Mouse (Mus musculus): ENCODE data around the gene Olfr1432. TPM values are rescaled to one million over a fixed set of nuclear protein-coding genes. Genes with fewer than 3 reads are reported as not detected.

Olfr1432 gene
- polyA plus RNA-seq (2015; fragmentation: Nextera tagmentation; extraction: Ambion mirVana) = not detected in 2 replicates

DNA sequence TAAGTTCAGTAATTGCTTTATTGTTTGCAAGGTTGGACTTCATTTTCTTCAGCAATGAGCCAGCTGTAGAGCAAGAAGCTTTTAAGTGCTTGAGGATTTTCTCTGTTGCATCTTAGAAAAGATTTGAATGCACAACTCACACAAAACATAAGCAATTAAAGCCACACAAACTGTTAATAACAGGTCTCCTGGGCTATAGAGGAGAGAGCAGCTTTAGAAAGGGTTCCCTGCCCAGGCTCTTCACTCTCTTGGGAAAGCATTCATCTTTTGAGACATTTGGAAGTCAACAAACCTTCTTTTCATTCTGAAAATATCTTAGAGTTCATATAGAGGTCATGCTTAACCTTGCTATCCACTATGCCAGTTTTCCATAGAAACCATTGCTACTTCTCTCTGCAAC, at the start of gene Olfr1432:
Gene Olfr1432, minus strand, starts transcription at position 101 of the 400 bp plus-strand sequence.

DNA sequence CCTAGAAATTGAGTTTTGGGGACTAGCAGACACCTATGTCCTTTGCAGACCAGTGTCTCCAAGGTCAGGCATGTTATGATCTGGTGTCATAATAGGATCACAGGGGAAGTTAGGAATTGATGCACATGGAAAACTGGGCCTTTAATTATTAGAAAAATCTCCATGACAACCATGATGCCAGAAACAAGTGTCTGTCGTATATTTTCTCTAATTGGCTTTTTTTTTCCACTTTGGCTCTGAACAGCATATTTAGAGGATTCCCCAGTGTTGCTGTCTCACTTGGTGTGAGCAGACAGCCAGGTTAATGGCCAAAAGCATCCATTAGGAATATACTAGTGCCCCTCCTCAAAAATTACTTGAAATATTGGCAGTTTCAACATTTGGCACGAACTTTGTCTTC, 47.2 kb upstream of the Olfr1432 start, which contains the start of gene Olfr1434:
Gene Olfr1434, plus strand, starts transcription at position 301 of the 400 bp plus-strand sequence.

DNA sequence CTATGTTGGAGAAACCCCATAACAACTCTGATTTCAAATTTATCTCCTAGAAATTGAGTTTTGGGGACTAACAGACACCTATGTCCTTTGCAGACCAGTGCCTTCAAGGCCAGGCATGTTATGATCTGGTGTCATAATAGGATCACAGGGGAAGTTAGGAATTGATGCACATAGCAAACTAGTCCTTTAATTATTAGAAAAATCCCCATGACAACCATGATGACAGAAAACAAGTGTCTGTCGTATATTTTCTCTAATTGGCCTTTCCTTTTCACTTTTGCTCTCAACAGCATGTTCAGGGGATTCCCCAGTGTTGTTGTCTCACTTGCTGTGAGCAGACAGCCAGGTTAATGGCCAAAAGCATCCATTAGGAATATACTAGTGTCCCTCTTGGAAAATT, 28.3 kb upstream of the Olfr1432 start, which contains the start of gene Olfr235:
Gene Olfr235, plus strand, starts transcription at position 301 of the 400 bp plus-strand sequence.

DNA sequence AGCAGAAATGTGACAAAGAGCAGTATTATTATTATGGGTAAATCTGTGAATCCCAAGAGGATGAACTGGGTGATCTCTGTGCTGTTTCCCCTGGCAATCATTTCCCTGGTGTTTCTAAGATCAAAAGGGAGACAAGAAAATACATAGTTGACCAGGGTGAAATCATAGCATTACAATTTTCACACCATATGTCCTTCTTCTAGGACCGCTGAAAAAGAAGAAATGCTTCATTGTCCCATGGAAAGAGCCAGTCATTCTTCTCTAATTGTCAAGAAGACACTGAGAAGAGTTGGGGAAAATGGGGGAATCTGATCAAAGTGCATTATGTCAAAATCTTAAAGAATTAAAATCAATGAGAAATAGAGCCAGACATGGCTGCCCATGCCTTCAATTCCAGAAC, 9.2 kb upstream of the Olfr1432 start, which contains the start of gene Olfr262:
Gene Olfr262, minus strand, starts transcription at position 101 of the 400 bp plus-strand sequence.

DNA sequence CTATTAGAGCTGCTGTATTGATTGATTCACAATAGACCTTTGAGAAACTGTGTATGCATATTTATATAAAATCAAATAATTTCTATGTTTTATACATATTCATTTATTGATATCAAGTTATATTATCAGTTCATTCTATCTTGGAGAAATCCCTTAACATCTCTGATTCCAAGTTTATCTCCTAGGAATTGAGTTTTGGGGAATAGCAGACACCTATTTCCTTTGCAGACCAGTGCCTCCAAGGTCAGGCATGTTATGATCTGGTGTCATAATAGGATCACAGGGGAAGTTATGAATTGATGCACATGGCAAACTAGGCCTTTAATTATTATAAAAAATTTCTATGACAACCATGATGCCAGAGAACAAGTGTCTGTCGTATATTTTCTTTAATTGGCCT, 32.1 kb downstream of the Olfr1432 start, which contains the start of gene Olfr1431:
Gene Olfr1431, plus strand, starts transcription at position 301 of the 400 bp plus-strand sequence.

Other genes starting within 250 kb of the Olfr1432 start
- gene Olfr1423, start 191.3 kb downstream of the Olfr1432 start, polyA plus RNA-seq (2015; fragmentation: Nextera tagmentation; extraction: Ambion mirVana) = not detected in 2 replicates
- not detected in 2 replicates for gene Olfr1424, start 169.9 kb downstream of the Olfr1432 start, polyA plus RNA-seq (2015; fragmentation: Nextera tagmentation; extraction: Ambion mirVana)
- gene Olfr1425, start 154.9 kb downstream of the Olfr1432 start, polyA plus RNA-seq (2015; fragmentation: Nextera tagmentation; extraction: Ambion mirVana) = not detected in 2 replicates
- not detected in 2 replicates for gene Olfr1426, start 140.6 kb downstream of the Olfr1432 start, polyA plus RNA-seq (2015; fragmentation: Nextera tagmentation; extraction: Ambion mirVana)
- not detected in 2 replicates for gene Olfr1427, start 129.3 kb downstream of the Olfr1432 start, polyA plus RNA-seq (2015; fragmentation: Nextera tagmentation; extraction: Ambion mirVana)
- not detected in 2 replicates for gene Olfr1428, start 116.7 kb downstream of the Olfr1432 start, polyA plus RNA-seq (2015; fragmentation: Nextera tagmentation; extraction: Ambion mirVana)
- not detected in 2 replicates for gene Olfr76, start 109.4 kb downstream of the Olfr1432 start, polyA plus RNA-seq (2015; fragmentation: Nextera tagmentation; extraction: Ambion mirVana)
- gene Olfr1555-ps1, start 62.5 kb downstream of the Olfr1432 start, polyA plus RNA-seq (2015; fragmentation: Nextera tagmentation; extraction: Ambion mirVana) = not detected in 2 replicates
- not detected in 2 replicates for gene Olfr1431, start 32.0 kb downstream of the Olfr1432 start, polyA plus RNA-seq (2015; fragmentation: Nextera tagmentation; extraction: Ambion mirVana)
- gene Olfr262, start 9.1 kb upstream of the Olfr1432 start, polyA plus RNA-seq (2015; fragmentation: Nextera tagmentation; extraction: Ambion mirVana) = not detected in 2 replicates
- gene Olfr235, start 28.4 kb upstream of the Olfr1432 start, polyA plus RNA-seq (2015; fragmentation: Nextera tagmentation; extraction: Ambion mirVana) = not detected in 2 replicates
- not detected in 2 replicates for gene Olfr1434, start 47.3 kb upstream of the Olfr1432 start, polyA plus RNA-seq (2015; fragmentation: Nextera tagmentation; extraction: Ambion mirVana)
- not detected in 2 replicates for gene Olfr1436, start 66.5 kb upstream of the Olfr1432 start, polyA plus RNA-seq (2015; fragmentation: Nextera tagmentation; extraction: Ambion mirVana)
- not detected in 2 replicates for gene Olfr1437, start 92.5 kb upstream of the Olfr1432 start, polyA plus RNA-seq (2015; fragmentation: Nextera tagmentation; extraction: Ambion mirVana)
- not detected in 2 replicates for gene Olfr1438-ps1, start 103.3 kb upstream of the Olfr1432 start, polyA plus RNA-seq (2015; fragmentation: Nextera tagmentation; extraction: Ambion mirVana)
- not detected in 2 replicates for gene Olfr1440, start 154.7 kb upstream of the Olfr1432 start, polyA plus RNA-seq (2015; fragmentation: Nextera tagmentation; extraction: Ambion mirVana)
- not detected in 2 replicates for gene Olfr1441, start 184.8 kb upstream of the Olfr1432 start, polyA plus RNA-seq (2015; fragmentation: Nextera tagmentation; extraction: Ambion mirVana)
- gene Pfpl, start 195.3 kb upstream of the Olfr1432 start, polyA plus RNA-seq (2015; fragmentation: Nextera tagmentation; extraction: Ambion mirVana) = not detected in 2 replicates
- 0.29 and 0.37 TPM in 2 replicates for gene Mpeg1, start 228.2 kb upstream of the Olfr1432 start, polyA plus RNA-seq (2015; fragmentation: Nextera tagmentation; extraction: Ambion mirVana)